Mouse (Mus musculus) heart, embryonic 12.5 days (tissue): Measurements from ENCODE around the gene Gm12830. TPM values are rescaled to one million over a fixed set of nuclear protein-coding genes. Genes with fewer than 3 reads are reported as not detected.

ENCODE experiments used
- ATAC-seq: fragments of 200-750 bp; cut with Nextera tagmentation; 2 replicates; pipeline ENCODE4 v1.8.0; 2017; ENCODE audit warnings: moderate TSS enrichment, moderate library complexity; ENCODE audit not compliant: insufficient number of reproducible peaks, low FRiP score
- H3K27ac ChIP-seq: fragments of 300-500 bp; sonication (generic); 2 replicates; pipeline ENCODE4 v1.5.1; 2016; ENCODE audit warnings: mild to moderate bottlenecking, moderate library complexity; ENCODE audit not compliant: poor library complexity, severe bottlenecking
- H3K27me3 ChIP-seq: fragments of 300-500 bp; sonication (generic); replicated peaks from 2 replicates; pipeline ENCODE4 v1.6.1; 2016; ENCODE audit warnings: mild to moderate bottlenecking, moderate library complexity
- H3K36me3 ChIP-seq: fragments of 300-500 bp; sonication (generic); 2 replicates; pipeline ENCODE4 v1.6.1; 2016; ENCODE audit warnings: mild to moderate bottlenecking, moderate library complexity
- H3K4me1 ChIP-seq: fragments of 300-500 bp; sonication (generic); replicated peaks from 2 replicates; pipeline ENCODE4 v1.6.1; 2016; ENCODE audit warnings: mild to moderate bottlenecking
- H3K4me2 ChIP-seq: fragments of 300-500 bp; sonication (generic); 2 replicates; pipeline ENCODE4 v1.6.1; 2016; ENCODE audit warnings: mild to moderate bottlenecking, moderate library complexity
- H3K4me3 ChIP-seq: fragments of 300-500 bp; sonication (generic); 2 replicates; pipeline ENCODE4 v1.5.1; 2016; ENCODE audit warnings: mild to moderate bottlenecking
- H3K9ac ChIP-seq: fragments of 300-500 bp; sonication (generic); 2 replicates; pipeline ENCODE4 v1.6.1; 2016; ENCODE audit warnings: mild to moderate bottlenecking, moderate library complexity
- H3K9me3 ChIP-seq: fragments of 300-500 bp; sonication (generic); replicated peaks from 2 replicates; pipeline ENCODE4 v1.6.1; 2016; ENCODE audit warnings: mild to moderate bottlenecking, moderate library complexity
- WGBS: fragments of 180-500 bp; shearing (Covaris S2); methylation state at CpG from one replicate; pipeline ENCODE4 v1.1.7; 2016; 5-methylcytosine and 5-hydroxymethylcytosine counted together
- polyA plus RNA-seq: library from polyadenylated mRNA; unstranded; fragments of >200 nt; fragmentation: Nextera tagmentation; extraction: Ambion mirVana; gene quantifications from 2 replicates; pipeline ENCODE4 v1.2.1, GENCODE M21; 2016

Gene Gm12830
- polyA plus RNA-seq, 1 experiment from 2014 or later = not detected

- Histone ChIP-seq H3K9ac (no peak overlapping the region), H3K27ac (no peak overlapping the region), H3K4me1 (no peaks in the 10 kb centered on the region), H3K9me3 (no peaks in the 10 kb centered on the region), H3K27me3 (0 out of 2 replicates have a peak, but pooled peaks cover 5% of the 10 kb centered on the region), H3K36me3 (no peaks in the 10 kb centered on the region), H3K4me2 (no peak overlapping the region), H3K4me3 (no peak overlapping the region)
- ATAC-seq = no peak
- 83% methylated on average over 2 of the region's 2 CpGs for WGBS
These were observed 27.7 kb upstream of the Gm12830 start for GRCm38 (mm10) chr4:114793836-114794235.

DNA sequence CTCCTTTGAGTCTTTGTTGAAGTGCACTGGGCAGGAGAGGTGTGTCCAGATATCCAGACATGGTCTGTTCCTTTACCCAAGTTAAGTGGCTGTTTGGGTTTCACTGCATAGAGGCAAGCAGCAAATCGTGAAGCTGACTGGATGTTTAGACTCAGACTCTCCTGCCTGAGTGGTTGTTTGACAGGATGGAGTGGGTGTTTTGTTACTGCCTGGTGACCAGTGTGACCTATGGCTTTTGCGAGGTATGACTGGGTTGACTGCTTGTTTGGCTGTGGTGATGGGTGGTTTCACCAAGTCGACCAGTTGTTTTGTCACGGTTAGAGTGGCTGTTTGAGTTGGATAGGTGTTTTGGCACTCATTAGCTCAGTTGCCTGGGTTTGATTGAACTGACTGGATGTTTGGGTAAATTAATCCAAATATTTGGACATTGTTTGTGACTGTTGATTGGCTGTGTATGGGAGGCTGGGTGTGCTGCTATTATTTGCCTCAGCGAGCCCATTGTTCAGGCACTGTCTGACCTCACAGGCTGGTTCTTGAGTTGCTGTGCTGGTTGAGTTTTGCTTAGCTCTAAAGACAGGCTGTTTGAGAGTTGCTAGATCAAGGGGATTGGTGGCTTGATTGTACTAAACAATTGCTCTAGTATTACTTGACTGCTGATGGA, 24.1 kb upstream of the Gm12830 start:
- Histone ChIP-seq H3K4me3 (no peak overlapping the region), H3K9ac (no peak overlapping the region), H3K27ac (no peak overlapping the region), H3K4me2 (no peak overlapping the region), H3K9me3 (no peaks in the 10 kb centered on the region), H3K36me3 (no peaks in the 10 kb centered on the region), H3K4me1 (no peaks in the 10 kb centered on the region), H3K27me3 (peaks cover 12% of the 10 kb centered on the region; the same call in 1 of the 2 replicates)
- 61% methylated on average over 5 of the region's 5 CpGs for WGBS
- ATAC-seq = no peak

DNA sequence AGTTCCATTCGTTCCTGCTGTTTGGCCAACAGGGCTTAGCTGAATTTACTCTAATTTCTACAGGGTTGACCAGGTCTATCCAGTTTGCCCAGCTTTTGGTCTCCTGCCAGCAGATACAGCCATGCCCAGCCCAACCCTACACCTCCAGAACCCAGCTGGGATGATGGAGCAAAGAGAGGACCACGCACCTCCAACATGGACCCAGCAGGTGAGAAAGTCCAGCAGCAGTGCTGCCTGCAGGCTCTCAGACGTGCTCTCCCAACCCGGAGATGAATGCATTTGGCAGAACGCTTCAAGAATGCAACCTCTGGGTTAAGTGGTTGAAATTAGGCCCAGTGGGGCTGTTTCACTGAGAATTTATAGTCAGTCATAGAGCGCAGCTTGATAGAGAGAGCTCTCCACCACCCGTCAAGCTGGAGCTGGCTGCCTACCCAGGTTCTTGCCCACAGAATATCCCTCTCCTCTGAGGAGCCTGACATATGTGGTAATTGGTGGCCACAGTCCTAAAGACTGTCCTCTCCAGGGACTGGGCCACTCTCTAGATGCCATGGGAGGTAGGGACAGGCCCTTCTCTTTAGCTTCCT, 23.4 kb upstream of the Gm12830 start:
- Histone ChIP-seq H3K4me3 (no peak overlapping the region), H3K9me3 (no peaks in the 10 kb centered on the region), H3K27me3 (peaks cover 13% of the 10 kb centered on the region; the same call in 1 of the 2 replicates), H3K36me3 (no peaks in the 10 kb centered on the region), H3K27ac (no peak overlapping the region), H3K9ac (no peak overlapping the region), H3K4me1 (no peaks in the 10 kb centered on the region), H3K4me2 (no peak overlapping the region)
- ATAC-seq = no peak
- 77% methylated on average over 7 of the region's 7 CpGs for WGBS

GRCm38 (mm10) chr4:114804096-114804495, 17.4 kb upstream of the Gm12830 start:
- no peaks in the 10 kb centered on the region for H3K4me1 ChIP-seq
- no peak overlapping the region for H3K27ac ChIP-seq
- 79% methylated on average over 5 of the region's 5 CpGs for WGBS
- H3K4me2 ChIP-seq = no peak overlapping the region
- H3K9ac ChIP-seq = no peak overlapping the region
- no peaks in the 10 kb centered on the region for H3K9me3 ChIP-seq
- no peaks in the 10 kb centered on the region for H3K36me3 ChIP-seq
- no peak overlapping the region for H3K4me3 ChIP-seq
- no peak for ATAC-seq
- H3K27me3 ChIP-seq = peaks cover 10% of the 10 kb centered on the region; the same call in 1 of the 2 replicates

DNA sequence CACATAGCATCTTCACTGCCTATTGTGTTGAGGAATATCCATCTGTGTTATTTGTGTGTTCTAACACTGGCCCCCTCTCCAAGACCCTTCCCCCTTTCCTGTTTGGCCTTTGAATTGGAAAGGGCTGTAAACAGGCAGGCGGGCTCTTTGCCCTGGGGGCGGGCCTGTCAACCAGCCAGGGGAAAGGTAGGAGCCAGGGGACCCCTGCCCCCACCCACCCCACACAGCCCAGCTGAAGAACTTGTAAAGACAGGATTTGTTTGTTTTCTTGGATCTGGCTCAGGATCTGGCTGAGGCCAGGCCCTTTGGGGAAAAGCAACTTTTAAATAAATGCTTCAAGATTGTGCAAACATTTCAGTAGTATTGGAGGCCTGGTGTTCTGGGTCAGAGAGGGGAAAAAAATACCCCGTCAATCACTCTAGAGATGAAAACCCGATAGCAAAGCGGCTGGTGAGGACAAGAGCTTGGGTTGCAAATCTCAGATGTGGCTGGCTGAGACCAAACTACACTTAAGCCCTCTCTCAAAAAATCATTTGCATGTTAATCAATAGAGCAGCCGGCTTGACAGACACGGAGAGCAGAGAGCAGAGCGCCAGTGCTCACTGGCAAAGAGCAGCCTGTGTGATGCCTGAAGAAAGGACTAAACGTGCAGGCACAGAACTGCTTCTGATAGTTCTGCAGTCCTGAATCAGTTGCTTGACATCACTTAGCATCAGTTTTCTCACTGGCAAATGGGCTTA, 2.4 kb upstream of the Gm12830 start:
- H3K4me2 ChIP-seq = no peak overlapping the region
- no peak overlapping the region for H3K9ac ChIP-seq
- no peaks in the 10 kb centered on the region for H3K36me3 ChIP-seq
- no peak for ATAC-seq
- WGBS = 26% methylated on average over 9 of the region's 9 CpGs
- no peak overlapping the region for H3K27ac ChIP-seq
- 0 out of 2 replicates have a peak, but pooled peaks cover 4% of the 10 kb centered on the region for H3K4me1 ChIP-seq
- peaks cover 45% of the 10 kb centered on the region for H3K27me3 ChIP-seq
- H3K4me3 ChIP-seq = no peak overlapping the region
- no peaks in the 10 kb centered on the region for H3K9me3 ChIP-seq

- WGBS = 65% methylated on average over 10 of the region's 10 CpGs
- ATAC-seq = no peak
- peaks cover 40% of the 10 kb centered on the region for H3K27me3 ChIP-seq
These were observed 13.5 kb downstream of the Gm12830 start for GRCm38 (mm10) chr4:114834770-114835581.

GRCm38 (mm10) chr4:114841336-114841920, 19.9 kb downstream of the Gm12830 start:
- 50% methylated on average over 9 of the region's 9 CpGs for WGBS
- Histone ChIP-seq H3K9ac (no peak overlapping the region), H3K27me3 (peaks cover 86% of the 10 kb centered on the region), H3K9me3 (0 out of 2 replicates have a peak, but pooled peaks cover 3% of the 10 kb centered on the region), H3K4me1 (peaks cover 11% of the 10 kb centered on the region), H3K4me2 (no peak overlapping the region), H3K36me3 (no peaks in the 10 kb centered on the region), H3K27ac (no peak overlapping the region), H3K4me3 (no peak overlapping the region)
- no peak for ATAC-seq

More at GRCm38 (mm10) chr4:114834770-114835581, 13.5 kb downstream of the Gm12830 start:
- H3K4me1 ChIP-seq = no peaks in the 10 kb centered on the region
- H3K27ac ChIP-seq = no peak overlapping the region
- no peaks in the 10 kb centered on the region for H3K9me3 ChIP-seq
- no peaks in the 10 kb centered on the region for H3K36me3 ChIP-seq
- H3K4me3 ChIP-seq = no peak overlapping the region
- H3K4me2 ChIP-seq = no peak overlapping the region
- no peak overlapping the region for H3K9ac ChIP-seq

GRCm38 (mm10) chr4:114842376-114842960, 20.9 kb downstream of the Gm12830 start:
- ATAC-seq = no peak
- 0 out of 2 replicates have a peak, but pooled peaks cover 3% of the 10 kb centered on the region for H3K9me3 ChIP-seq
- H3K4me2 ChIP-seq = 0 out of 2 replicates have a peak overlapping the region, but pooled peaks have one; percentile 85
- no peaks in the 10 kb centered on the region for H3K36me3 ChIP-seq
- H3K27ac ChIP-seq = no peak overlapping the region
- H3K9ac ChIP-seq = no peak overlapping the region
- peaks cover 11% of the 10 kb centered on the region for H3K4me1 ChIP-seq
- H3K27me3 ChIP-seq = peaks cover 87% of the 10 kb centered on the region
- 7% methylated on average over 9 of the region's 11 CpGs for WGBS
- H3K4me3 ChIP-seq = 0 out of 2 replicates have a peak overlapping the region, but pooled peaks have one; percentile 6

- Histone ChIP-seq H3K4me2 (peak overlapping the region; percentile 85), H3K4me3 (peak overlapping the region; percentile 49), H3K4me1 (peaks cover 11% of the 10 kb centered on the region), H3K36me3 (no peaks in the 10 kb centered on the region), H3K27me3 (peaks cover 88% of the 10 kb centered on the region), H3K27ac (no peak overlapping the region), H3K9ac (peak overlapping the region; percentile 64), H3K9me3 (peaks cover 6% of the 10 kb centered on the region)
- ATAC-seq = no peak
- under 1% methylated on average over 51 of the region's 51 CpGs for WGBS
These were observed 21.7 kb downstream of the Gm12830 start for GRCm38 (mm10) chr4:114843097-114843721.

DNA sequence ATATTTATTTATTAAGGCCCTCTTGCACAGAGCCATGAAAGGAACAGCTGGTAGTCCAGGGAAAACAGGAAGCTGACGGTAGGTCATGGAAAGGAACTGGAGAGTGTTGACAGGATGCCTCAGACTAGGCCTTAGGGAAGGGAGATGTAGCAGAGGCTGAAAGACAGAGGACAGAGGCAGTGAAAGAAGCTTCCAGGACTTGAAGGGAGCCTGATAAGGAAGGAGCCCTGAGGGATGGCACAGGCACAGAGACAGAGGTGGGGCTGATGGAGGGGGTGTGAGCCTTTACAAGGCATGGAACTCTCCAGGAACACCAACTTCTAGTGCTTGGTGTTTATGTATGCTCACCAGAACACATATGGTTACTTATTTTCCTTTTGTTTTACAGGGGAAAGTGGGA, 23.1 kb downstream of the Gm12830 start:
- 8% methylated on average over 1 of the region's 1 CpGs for WGBS
- Histone ChIP-seq H3K4me2 (no peak overlapping the region), H3K27ac (no peak overlapping the region), H3K4me3 (no peak overlapping the region), H3K36me3 (no peaks in the 10 kb centered on the region), H3K9me3 (peaks cover 7% of the 10 kb centered on the region), H3K4me1 (peaks cover 11% of the 10 kb centered on the region), H3K9ac (no peak overlapping the region), H3K27me3 (peaks cover 74% of the 10 kb centered on the region)
- ATAC-seq = peak; percentile 48; the same call in 1 of the 2 replicates
